Mouse (Mus musculus): ENCODE results near the gene Msi1. TPM values are rescaled to one million over a fixed set of nuclear protein-coding genes. Genes with fewer than 3 reads are reported as not detected.

Gene Msi1
- polyA plus RNA-seq, 1 experiment from 2014 or later = 12.1 TPM

DNA sequence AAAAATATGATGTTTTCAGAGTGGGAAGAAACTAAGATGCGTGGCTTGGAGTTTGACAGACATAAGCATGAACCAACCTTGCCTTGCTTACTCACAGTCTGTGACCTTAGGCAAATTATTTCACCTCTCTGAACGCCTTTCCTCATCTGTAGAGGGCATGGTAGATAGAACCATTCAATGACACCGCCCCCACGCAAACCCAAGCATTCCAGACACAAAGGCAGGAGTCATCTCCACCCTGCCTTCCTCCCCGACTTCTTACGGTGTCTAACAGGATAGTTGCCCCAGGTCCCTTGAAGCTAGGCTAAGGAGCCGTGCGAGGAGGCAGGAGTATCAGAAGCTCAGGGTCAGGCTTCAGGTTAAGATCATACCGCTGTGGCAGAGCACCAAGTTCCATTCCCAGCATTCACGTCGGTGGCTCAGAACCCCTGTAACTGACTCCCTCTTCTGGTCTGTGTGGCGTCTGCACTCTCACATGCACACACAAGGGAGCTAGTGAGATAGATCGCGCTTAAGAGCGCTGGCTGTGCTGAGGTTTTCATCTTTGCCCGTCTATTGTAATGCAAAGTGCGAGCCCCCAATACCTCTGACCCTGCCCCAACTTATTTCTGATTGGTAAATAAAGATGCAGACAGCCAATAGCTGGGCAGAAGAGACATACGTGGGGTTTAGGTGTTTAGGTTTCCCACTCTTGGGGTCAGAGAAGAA, 35.2 kb downstream of the Msi1 start:
- no peak overlapping the region for H3K4me2 ChIP-seq (replicated peaks; ENCODE audit: low read depth, low read length)
- H3K36me3 ChIP-seq (ENCODE audit: insufficient read depth, low read length) = no peaks in the 10 kb centered on the region
- ATAC-seq (ENCODE audit: low FRiP score, low TSS enrichment) = no peak
- H3K27ac ChIP-seq (ENCODE audit: low read length) = no peak overlapping the region
- H3K27me3 ChIP-seq (ENCODE audit: insufficient read depth, low read length) = no peaks in the 10 kb centered on the region
- H3K9me3 ChIP-seq (ENCODE audit: low read length) = no peaks in the 10 kb centered on the region
- H3K4me3 ChIP-seq (ENCODE audit: low read length) = no peak overlapping the region
- no peaks in the 10 kb centered on the region for H3K4me1 ChIP-seq (ENCODE audit: insufficient read depth, low read length)
- 80% methylated on average over 18 of the region's 18 CpGs for WGBS
- no peak overlapping the region for H3K9ac ChIP-seq (replicated peaks; ENCODE audit: low read length)

DNA sequence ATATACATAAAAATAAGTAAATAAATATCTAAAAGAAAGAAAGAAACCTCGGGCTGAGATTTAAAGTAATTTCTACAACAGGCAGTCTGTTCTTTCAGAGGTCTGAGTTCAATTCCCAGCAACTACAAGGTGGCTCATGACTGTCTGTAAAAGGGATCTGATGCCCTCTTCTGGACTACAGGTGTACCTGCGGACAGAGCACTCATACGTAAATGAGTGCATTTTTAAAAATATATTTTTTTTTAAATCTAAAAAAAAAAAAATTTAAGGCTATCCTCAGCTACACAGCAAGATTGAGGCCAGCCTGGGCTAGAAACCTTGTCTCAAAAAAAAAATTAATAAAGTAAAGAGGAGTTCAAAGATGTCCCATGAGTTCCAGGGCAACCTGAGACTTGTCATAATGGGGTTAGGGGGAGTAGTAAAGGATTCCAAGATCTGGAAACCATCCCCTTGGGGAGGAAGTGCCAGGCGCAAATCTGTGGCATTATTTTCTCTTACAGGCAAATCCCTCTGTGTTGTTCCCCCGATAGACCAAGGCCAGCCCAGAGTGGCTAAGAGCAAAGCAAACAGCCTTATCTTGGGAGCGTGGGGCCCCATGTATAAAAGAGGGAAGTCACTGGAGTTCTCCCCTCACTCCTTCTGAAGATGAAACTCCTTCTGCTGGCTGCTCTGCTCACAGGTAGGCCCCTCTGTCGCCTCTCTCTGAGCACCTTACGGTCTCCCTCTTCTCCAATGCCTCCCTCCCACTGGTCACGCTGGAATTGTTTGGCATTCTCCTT, 36.4 kb downstream of the Msi1 start, which contains the start of gene Pla2g1b:
Pla2g1b (plus strand) TSS at position 621 of the 779 bp plus-strand sequence.
- H3K4me3 ChIP-seq (ENCODE audit: low read length) = no peak within 1 kb of the TSS
- H3K36me3 ChIP-seq (ENCODE audit: insufficient read depth, low read length) = no peaks in the 10 kb centered on the region
- H3K4me2 ChIP-seq (replicated peaks; ENCODE audit: low read depth, low read length) = no peak within 1 kb of the TSS
- H3K27me3 ChIP-seq (ENCODE audit: insufficient read depth, low read length) = no peaks in the 10 kb centered on the region
- WGBS = 48% methylated on average over 9 of the region's 9 CpGs
- no peak within 1 kb of the TSS for H3K9ac ChIP-seq (replicated peaks; ENCODE audit: low read length)
- H3K4me1 ChIP-seq (ENCODE audit: insufficient read depth, low read length) = 0 out of 2 replicates have a peak, but pooled peaks cover 3% of the 10 kb centered on the region
- no peak for ATAC-seq (ENCODE audit: low FRiP score, low TSS enrichment)
- no peaks in the 10 kb centered on the region for H3K9me3 ChIP-seq (ENCODE audit: low read length)
- H3K27ac ChIP-seq (ENCODE audit: low read length) = no peak within 1 kb of the TSS

DNA sequence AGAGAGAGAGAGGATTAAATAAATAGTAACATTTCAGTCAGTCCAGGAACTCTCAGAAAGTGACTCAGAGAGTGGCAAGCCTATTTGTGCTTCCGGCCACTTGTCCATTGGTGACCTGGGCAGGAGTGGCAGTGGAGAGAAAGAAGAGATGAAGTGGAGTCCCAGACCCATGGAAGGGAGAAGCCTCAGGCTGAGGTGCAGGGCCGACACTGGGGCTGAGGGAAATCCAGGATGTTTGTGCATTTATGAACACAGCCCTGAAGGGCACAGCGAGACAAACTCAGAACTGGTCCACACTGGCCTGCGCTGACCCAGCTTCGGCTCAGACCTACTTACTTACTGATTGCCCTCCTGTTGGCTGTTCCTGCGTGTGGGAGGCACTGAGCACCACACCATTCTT, 40.4 kb downstream of the Msi1 start:
- no peaks in the 10 kb centered on the region for H3K9me3 ChIP-seq (ENCODE audit: low read length)
- no peak overlapping the region for H3K9ac ChIP-seq (replicated peaks; ENCODE audit: low read length)
- H3K36me3 ChIP-seq (ENCODE audit: insufficient read depth, low read length) = no peaks in the 10 kb centered on the region
- H3K4me3 ChIP-seq (ENCODE audit: low read length) = no peak overlapping the region
- no peak overlapping the region for H3K4me2 ChIP-seq (replicated peaks; ENCODE audit: low read depth, low read length)
- ATAC-seq (ENCODE audit: low FRiP score, low TSS enrichment) = peak; percentile 52; the same call in 1 of the 2 replicates
- H3K27me3 ChIP-seq (ENCODE audit: insufficient read depth, low read length) = no peaks in the 10 kb centered on the region
- no peak overlapping the region for H3K27ac ChIP-seq (ENCODE audit: low read length)
- WGBS = 47% methylated on average over 6 of the region's 6 CpGs
- 0 out of 2 replicates have a peak, but pooled peaks cover 6% of the 10 kb centered on the region for H3K4me1 ChIP-seq (ENCODE audit: insufficient read depth, low read length)

DNA sequence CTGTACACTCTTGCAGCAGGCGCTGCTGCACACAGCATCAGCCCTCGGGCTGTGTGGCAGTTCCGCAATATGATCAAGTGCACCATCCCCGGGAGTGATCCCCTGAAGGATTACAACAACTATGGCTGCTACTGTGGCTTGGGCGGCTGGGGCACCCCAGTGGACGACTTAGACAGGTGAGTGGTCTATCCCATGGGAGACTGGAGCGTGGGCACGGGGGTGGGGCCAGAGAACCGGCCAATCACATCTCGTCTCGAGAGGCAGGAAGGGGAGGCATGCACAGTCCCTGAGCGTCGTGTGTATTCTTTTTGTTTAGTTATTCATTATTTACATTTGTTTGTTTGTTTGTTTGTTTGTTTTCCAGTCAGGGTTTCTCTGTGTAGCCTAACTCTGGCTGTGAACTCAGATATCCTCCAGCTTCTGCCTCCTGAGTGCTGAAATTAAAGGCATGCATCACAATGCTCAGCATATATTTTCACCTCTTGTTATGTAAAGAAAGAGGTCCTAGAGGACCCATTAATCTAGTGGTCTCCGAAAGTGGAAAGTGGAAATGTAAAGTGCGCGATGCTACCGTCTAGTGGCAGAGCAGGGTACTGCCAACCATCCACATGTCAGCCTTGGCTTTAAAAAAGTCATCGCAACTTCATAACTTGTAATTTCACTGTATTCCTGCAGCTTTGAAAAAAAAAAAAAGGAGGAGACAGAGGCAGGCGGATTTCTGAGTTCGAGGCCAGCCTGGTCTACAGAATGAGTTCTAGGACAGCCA, 41.5 kb downstream of the Msi1 start:
- no peaks in the 10 kb centered on the region for H3K36me3 ChIP-seq (ENCODE audit: insufficient read depth, low read length)
- no peaks in the 10 kb centered on the region for H3K27me3 ChIP-seq (ENCODE audit: insufficient read depth, low read length)
- ATAC-seq (ENCODE audit: low FRiP score, low TSS enrichment) = no peak
- no peak overlapping the region for H3K9ac ChIP-seq (replicated peaks; ENCODE audit: low read length)
- peaks cover 11% of the 10 kb centered on the region for H3K4me1 ChIP-seq (ENCODE audit: insufficient read depth, low read length)
- H3K4me3 ChIP-seq (ENCODE audit: low read length) = no peak overlapping the region
- no peak overlapping the region for H3K27ac ChIP-seq (ENCODE audit: low read length)
- 31% methylated on average over 20 of the region's 20 CpGs for WGBS
- H3K9me3 ChIP-seq (ENCODE audit: low read length) = no peaks in the 10 kb centered on the region
- 0 out of 2 replicates have a peak overlapping the region, but pooled peaks have one; percentile 14 for H3K4me2 ChIP-seq (replicated peaks; ENCODE audit: low read depth, low read length)

DNA sequence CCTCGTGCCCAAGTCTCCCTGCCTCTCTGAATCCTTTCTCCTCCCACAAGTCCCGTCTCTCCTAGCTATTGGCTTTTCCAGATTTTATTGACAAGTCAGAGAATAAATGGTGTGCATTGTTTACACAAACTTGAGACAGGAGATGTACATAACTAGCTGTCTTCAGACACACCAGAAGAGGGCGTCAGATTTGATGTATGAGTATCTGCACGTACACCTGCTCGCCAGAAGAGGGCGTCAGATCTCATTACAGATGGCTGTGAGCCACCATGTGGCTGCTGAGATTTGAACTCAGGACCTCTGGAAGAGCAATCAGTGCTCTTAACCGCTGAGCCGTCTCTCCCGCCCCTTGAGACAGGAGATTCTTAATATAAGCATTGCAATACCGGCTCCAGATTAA, 43.8 kb downstream of the Msi1 start:
- Histone ChIP-seq H3K36me3 (ENCODE audit: insufficient read depth, low read length) (peaks cover 4% of the 10 kb centered on the region; the same call in 1 of the 2 replicates), H3K4me1 (ENCODE audit: insufficient read depth, low read length) (peaks cover 16% of the 10 kb centered on the region), H3K27ac (ENCODE audit: low read length) (no peak overlapping the region), H3K4me2 (replicated peaks; ENCODE audit: low read depth, low read length) (no peak overlapping the region), H3K4me3 (ENCODE audit: low read length) (no peak overlapping the region), H3K27me3 (ENCODE audit: insufficient read depth, low read length) (no peaks in the 10 kb centered on the region), H3K9me3 (ENCODE audit: low read length) (no peaks in the 10 kb centered on the region), H3K9ac (replicated peaks; ENCODE audit: low read length) (no peak overlapping the region)
- no peak for ATAC-seq (ENCODE audit: low FRiP score, low TSS enrichment)
- WGBS = 73% methylated on average over 10 of the region's 10 CpGs

DNA sequence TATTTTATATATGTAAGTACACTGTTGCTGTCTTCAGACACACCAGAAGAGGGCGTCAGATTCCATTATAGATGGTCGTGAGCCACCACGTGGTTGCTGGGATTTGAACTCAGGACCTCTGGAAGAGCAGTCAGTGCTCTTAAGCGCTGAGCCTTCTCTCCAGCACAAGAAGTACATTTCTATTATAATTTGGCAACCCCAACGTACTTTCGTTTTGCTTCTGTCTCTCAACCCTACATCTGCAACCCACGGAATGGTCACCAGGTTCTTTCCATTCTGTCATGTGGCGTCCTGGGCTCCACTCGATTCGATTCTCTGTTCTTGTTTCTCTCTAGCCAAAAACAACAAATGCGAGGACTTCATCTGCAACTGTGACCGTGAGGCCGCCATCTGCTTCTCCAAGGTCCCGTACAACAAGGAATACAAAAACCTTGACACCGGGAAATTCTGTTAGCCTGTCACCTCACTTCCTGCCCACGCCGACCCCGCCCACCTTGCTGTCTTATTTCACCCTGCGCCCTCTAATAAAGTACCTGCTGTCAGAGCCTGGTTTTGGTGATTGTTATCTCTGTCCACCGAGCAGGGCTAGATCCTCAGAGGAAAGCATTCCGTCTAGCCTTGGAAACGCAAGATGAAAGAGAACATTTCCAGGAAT, 44.9 kb downstream of the Msi1 start:
- H3K27ac ChIP-seq (ENCODE audit: low read length) = no peak overlapping the region
- no peak overlapping the region for H3K9ac ChIP-seq (replicated peaks; ENCODE audit: low read length)
- peaks cover 16% of the 10 kb centered on the region for H3K4me1 ChIP-seq (ENCODE audit: insufficient read depth, low read length)
- H3K4me2 ChIP-seq (replicated peaks; ENCODE audit: low read depth, low read length) = no peak overlapping the region
- H3K4me3 ChIP-seq (ENCODE audit: low read length) = no peak overlapping the region
- H3K36me3 ChIP-seq (ENCODE audit: insufficient read depth, low read length) = peaks cover 4% of the 10 kb centered on the region; the same call in 1 of the 2 replicates
- H3K9me3 ChIP-seq (ENCODE audit: low read length) = no peaks in the 10 kb centered on the region
- 58% methylated on average over 22 of the region's 22 CpGs for WGBS
- no peaks in the 10 kb centered on the region for H3K27me3 ChIP-seq (ENCODE audit: insufficient read depth, low read length)
- ATAC-seq (ENCODE audit: low FRiP score, low TSS enrichment) = no peak

DNA sequence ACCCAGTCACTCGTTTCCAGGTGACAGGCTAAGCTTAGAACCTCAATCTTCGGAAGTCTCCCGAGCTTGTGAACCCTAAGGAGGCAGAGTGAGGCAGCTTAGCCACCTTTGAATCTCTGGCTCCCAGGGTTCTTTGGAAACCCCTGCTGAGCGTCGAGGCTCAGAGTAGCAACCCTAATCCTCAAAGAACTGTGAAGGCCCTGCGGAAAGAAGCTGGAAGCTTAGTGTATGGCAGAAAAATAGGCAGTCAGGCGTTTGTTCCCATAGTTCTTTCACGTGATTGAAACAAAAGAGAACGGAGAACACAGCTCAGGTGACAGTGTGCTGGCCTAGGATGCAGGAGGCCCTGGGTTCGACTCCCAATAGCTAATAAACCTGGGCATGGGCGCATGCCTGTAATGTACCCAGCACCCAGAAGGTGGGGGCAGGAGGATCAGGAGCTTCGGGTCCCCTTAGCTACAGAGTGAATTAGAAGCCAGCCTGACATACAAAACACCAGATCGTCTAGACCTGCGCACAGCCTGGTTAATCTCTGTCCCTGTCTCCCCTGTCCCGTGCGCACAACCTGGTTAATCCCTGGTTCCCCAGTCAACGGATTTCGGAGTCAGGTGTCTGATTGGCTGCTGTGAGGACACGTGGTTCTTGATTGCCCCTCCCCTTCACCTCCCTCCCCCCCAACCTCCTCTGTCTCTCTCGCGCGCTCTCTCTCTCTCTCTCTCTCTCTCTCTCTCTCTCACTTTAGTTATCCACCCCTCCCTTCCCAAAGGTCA, 46.1 kb downstream of the Msi1 start:
- peak; percentile 85 for ATAC-seq (ENCODE audit: low FRiP score, low TSS enrichment)
- Histone ChIP-seq H3K27me3 (ENCODE audit: insufficient read depth, low read length) (no peaks in the 10 kb centered on the region), H3K36me3 (ENCODE audit: insufficient read depth, low read length) (peaks cover 4% of the 10 kb centered on the region; the same call in 1 of the 2 replicates), H3K4me2 (replicated peaks; ENCODE audit: low read depth, low read length) (peak overlapping the region; percentile 51), H3K4me3 (ENCODE audit: low read length) (peak overlapping the region; percentile 41), H3K27ac (ENCODE audit: low read length) (peak overlapping the region; percentile 40; the same call in 1 of the 2 replicates), H3K4me1 (ENCODE audit: insufficient read depth, low read length) (peaks cover 18% of the 10 kb centered on the region), H3K9ac (replicated peaks; ENCODE audit: low read length) (peak overlapping the region; percentile 45), H3K9me3 (ENCODE audit: low read length) (no peaks in the 10 kb centered on the region)
- WGBS = 17% methylated on average over 20 of the region's 22 CpGs

DNA sequence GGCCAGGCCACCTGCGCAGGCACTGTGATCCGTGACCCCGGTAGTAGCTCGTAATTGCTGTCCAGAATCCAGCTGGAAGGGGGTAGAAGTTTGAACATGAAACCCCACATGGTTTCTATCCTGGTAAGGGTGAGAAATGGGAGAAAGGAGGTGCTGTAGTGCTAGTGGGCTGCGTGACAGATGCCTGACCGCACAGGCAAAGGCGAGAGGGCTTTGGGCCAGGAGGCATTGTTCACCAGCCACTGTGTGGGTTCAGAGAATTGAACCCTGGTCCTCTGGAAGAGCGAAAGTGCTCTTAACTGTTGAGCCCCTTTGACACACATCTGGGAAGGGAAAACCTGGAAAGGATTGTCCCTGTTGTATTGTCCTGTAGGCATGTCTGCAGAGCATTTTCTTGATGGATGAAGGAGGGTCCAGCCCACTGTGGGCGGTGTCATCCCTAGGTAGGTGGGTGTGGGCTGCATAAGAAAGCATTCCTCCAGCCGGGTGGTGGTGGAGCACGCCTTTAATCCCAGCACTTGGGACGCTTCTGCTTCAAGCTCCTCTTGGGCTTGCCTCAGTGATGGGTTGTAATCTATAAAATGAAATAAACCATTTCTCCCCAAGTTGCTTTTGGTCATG, 46.8 kb downstream of the Msi1 start:
- Histone ChIP-seq H3K27ac (ENCODE audit: low read length) (peak overlapping the region; percentile 40; the same call in 1 of the 2 replicates), H3K9ac (replicated peaks; ENCODE audit: low read length) (peak overlapping the region; percentile 24), H3K4me3 (ENCODE audit: low read length) (peak overlapping the region; percentile 41), H3K9me3 (ENCODE audit: low read length) (no peaks in the 10 kb centered on the region), H3K27me3 (ENCODE audit: insufficient read depth, low read length) (no peaks in the 10 kb centered on the region), H3K4me2 (replicated peaks; ENCODE audit: low read depth, low read length) (peak overlapping the region; percentile 51), H3K4me1 (ENCODE audit: insufficient read depth, low read length) (peaks cover 12% of the 10 kb centered on the region), H3K36me3 (ENCODE audit: insufficient read depth, low read length) (peaks cover 4% of the 10 kb centered on the region; the same call in 1 of the 2 replicates)
- ATAC-seq (ENCODE audit: low FRiP score, low TSS enrichment) = peak; percentile 29
- WGBS = 34% methylated on average over 12 of the region's 12 CpGs
